In genomic region chr3:89730350-89731331, GRCm38 (mm10) we compare ENCODE assay signal across 8 mouse cellular contexts. TPM values are rescaled to one million over a fixed set of nuclear protein-coding genes. Genes with fewer than 3 reads are reported as not detected.
DNase-seq lines count a peak whose midpoint lies in the region; ATAC-seq and TF ChIP-seq lines count a peak whose summit lies in the region.

No protein-coding gene starts in this region.

- in situ Hi-C loops in Patski (cut with MboI; ENCODE audit: low pct_unique_long_range_greater_than_20kb), result loop anchor here (5.0 kb wide), 1 partner anchor 37 kb away; no protein-coding TSS in a partner anchor

- DNase-seq in Patski (ENCODE audit: low read depth, low spot score), result peak; percentile 48
- DNase-seq in cerebellum, adult 2 months, result peak; percentile 48
- peak; percentile 85 for DNase-seq in heart, postnatal 4 days
- peak; percentile 40 to 47 for DNase-seq in layer of hippocampus, postnatal 36 days
- DNase-seq in lung, postnatal 4 days, result peak; percentile 91 to 94
- DNase-seq in retina, postnatal 1 day, result peak; percentile 79
- DNase-seq in urinary bladder, adult 2 months (ENCODE audit: low spot score), result peak; percentile 67

- WGBS in cerebellum, adult 2 months, result 1% methylated on average over 32 of the region's 32 CpGs
- WGBS in forebrain, embryonic 16.5 days, result 2% methylated on average over 32 of the region's 32 CpGs

- CTCF ChIA-PET in Patski (lab: Charles Lee), result interaction anchor here (0.7 to 9.0 kb wide), 13 partner anchors 10 to 127 kb away, joined by 3 to 63 read pairs (median 3); partner anchors contain the start of gene Ube2q1

- H3K27ac ChIP-seq in cerebellum, adult 2 months (ENCODE audit: insufficient read depth, low read length), result peak overlapping the region; percentile 44
- no peak overlapping the region; the same call in 1 of the 2 replicates for H3K27ac ChIP-seq in forebrain, embryonic 16.5 days (ENCODE audit: low read length)

- ATAC-seq in Patski, result peak; percentile 94
- peak; percentile 77 for ATAC-seq in forebrain, embryonic 16.5 days

- TF ChIP-seq CTCF in Patski (IDR thresholded peaks at IDR 0.05), result no peak
- TF ChIP-seq CTCF in cerebellum, adult 2 months (IDR thresholded peaks at IDR 0.05; ENCODE audit: borderline replicate concordance, insufficient read depth, low read depth, low read length), result peak; percentile 20; the same call in 1 of the 2 replicates

- peaks cover 13% of the 10 kb centered on the region; the same call in 1 of the 2 replicates for H3K4me1 ChIP-seq in cerebellum, adult 2 months (ENCODE audit: control insufficient read depth, insufficient read depth, low read length)
- peaks cover 17% of the 10 kb centered on the region for H3K4me1 ChIP-seq in forebrain, embryonic 16.5 days (replicated peaks; ENCODE audit: control insufficient read depth, insufficient read depth, low read length)

- no peaks in the 10 kb centered on the region for H3K27me3 ChIP-seq in Patski
- no peaks in the 10 kb centered on the region for H3K27me3 ChIP-seq in cerebellum, adult 2 months (ENCODE audit: control insufficient read depth, insufficient read depth, low read length)
- H3K27me3 ChIP-seq in forebrain, embryonic 16.5 days (replicated peaks; ENCODE audit: control insufficient read depth, insufficient read depth, low read length), result no peaks in the 10 kb centered on the region

- no peaks in the 10 kb centered on the region for H3K36me3 ChIP-seq in forebrain, embryonic 16.5 days (ENCODE audit: control insufficient read depth, insufficient read depth)

- peak overlapping the region; percentile 59 for H3K4me3 ChIP-seq in cerebellum, adult 2 months (replicated peaks; ENCODE audit: insufficient read depth, low read depth, low read length)
- H3K4me3 ChIP-seq in forebrain, embryonic 16.5 days (replicated peaks; ENCODE audit: low read length), result peak overlapping the region; percentile 37

- POLR2A ChIA-PET in Patski (lab: Charles Lee), result interaction anchor here (1.0 to 1.8 kb wide), 2 partner anchors 9 to 41 kb away, joined by 3 to 10 read pairs; no protein-coding TSS in a partner anchor

- H3K4me2 ChIP-seq in forebrain, embryonic 16.5 days (ENCODE audit: low read length), result peak overlapping the region; percentile 50

- peak overlapping the region; percentile 42 for H3K9ac ChIP-seq in forebrain, embryonic 16.5 days (replicated peaks; ENCODE audit: low read depth, low read length)

- no peaks in the 10 kb centered on the region for H3K9me3 ChIP-seq in forebrain, embryonic 16.5 days (ENCODE audit: control insufficient read depth, low read length)

- TF ChIP-seq POLR2A in cerebellum, adult 2 months (IDR thresholded peaks at IDR 0.05; ENCODE audit: borderline replicate concordance, insufficient read depth, low read length), result no peak

RNA-seq across cellular contexts. Expression of gene Adar, which starts 15.8 kb away (rescaled TPM):
- polyA plus RNA-seq in Patski (2021), result 39.0 TPM
- 108 and 112 TPM in 2 replicates for polyA plus RNA-seq in cerebellum, adult 2 months (2012; rRNA removed)
- 30.0 and 33.4 TPM in 2 replicates for polyA plus RNA-seq in forebrain, embryonic 16.5 days (2015; fragmentation: Nextera tagmentation; extraction: Ambion mirVana)
- total RNA-seq in heart, postnatal 4 days (2021), result 10 to 100 TPM; 20.4 to 21.5 TPM
- total RNA-seq in layer of hippocampus, postnatal 36 days (2021), result 100 to 1,000 TPM; 119 to 122 TPM
- polyA plus RNA-seq in urinary bladder, adult 2 months (2012; rRNA removed), result 27.4 and 28.8 TPM in 2 replicates

RNA-seq across cellular contexts. Expression of gene Chrnb2, which starts 33.8 kb away (rescaled TPM):
- 1.5 TPM for polyA plus RNA-seq in Patski (2021)
- polyA plus RNA-seq in cerebellum, adult 2 months (2012; rRNA removed), result 46.2 and 51.4 TPM in 2 replicates
- polyA plus RNA-seq in forebrain, embryonic 16.5 days (2015; fragmentation: Nextera tagmentation; extraction: Ambion mirVana), result 27.7 and 29.5 TPM in 2 replicates
- under 1 TPM; 0.09 to 0.17 TPM for total RNA-seq in heart, postnatal 4 days (2021)
- 10 to 100 TPM; 29.6 to 30.2 TPM for total RNA-seq in layer of hippocampus, postnatal 36 days (2021)
- 1.1 and 1.3 TPM in 2 replicates for polyA plus RNA-seq in urinary bladder, adult 2 months (2012; rRNA removed)

RNA-seq across cellular contexts. Expression of gene Ube2q1, which starts 42.8 kb away (rescaled TPM):
- 147 TPM for polyA plus RNA-seq in Patski (2021)
- polyA plus RNA-seq in cerebellum, adult 2 months (2012; rRNA removed), result 52.7 and 55.7 TPM in 2 replicates
- 11.3 TPM in 2 replicates for polyA plus RNA-seq in forebrain, embryonic 16.5 days (2015; fragmentation: Nextera tagmentation; extraction: Ambion mirVana)
- total RNA-seq in heart, postnatal 4 days (2021), result 10 to 100 TPM; 37.9 to 40.0 TPM
- total RNA-seq in layer of hippocampus, postnatal 36 days (2021), result 10 to 100 TPM; 92.1 to 96.4 TPM
- polyA plus RNA-seq in urinary bladder, adult 2 months (2012; rRNA removed), result 25.7 and 38.1 TPM in 2 replicates

Comparison
In these comparisons a context has a peak if more than half of its experiments do, and no peak if none do; other contexts are left out.
1. RNA of gene Chrnb2, which starts 33.8 kb away (polyA plus RNA-seq): 46.2 to 51.4 TPM in cerebellum, adult 2 months and 27.7 to 29.5 TPM in forebrain, embryonic 16.5 days; 1.5 TPM in Patski (single experiment) and 1.1 to 1.3 TPM in urinary bladder, adult 2 months; every median in the first group is over 10 times any median in the second.
2. Peak in every context shown above with its lines, with median percentiles within 50 percentile points of each other: DNase-seq.